Mouse (Mus musculus) gastrocnemius, adult 18-20 months (tissue): ENCODE measurements around the gene Sec31a. TPM values are rescaled to one million over a fixed set of nuclear protein-coding genes. Genes with fewer than 3 reads are reported as not detected.

ENCODE experiments used
- DNase-seq: peaks from one replicate; pipeline ENCODE4 v3.0.0; 2021; ENCODE audit warnings: low spot score
- total RNA-seq, 2 experiments: library from RNA; stranded (reverse); gene quantifications; 2 replicates each; pipeline ENCODE4 v1.2.3; 2021

Gene Sec31a
- total RNA-seq, 2 experiments from 2014 or later, result 57.6 to 64.1 TPM

- DNase-seq, result no peak
Measured at GRCm38 (mm10) chr5:100410281-100410680, 5.8 kb downstream of the Sec31a start.

GRCm38 (mm10) chr5:100408485-100408884, 7.5 kb downstream of the Sec31a start:
- DNase-seq, result no peak

- no peak for DNase-seq
Measured at GRCm38 (mm10) chr5:100396753-100397152, 19.3 kb downstream of the Sec31a start.

- no peak for DNase-seq
Measured at GRCm38 (mm10) chr5:100393681-100394080, 22.4 kb downstream of the Sec31a start.

- no peak for DNase-seq
Measured at GRCm38 (mm10) chr5:100392436-100392955, 23.5 kb downstream of the Sec31a start.

- no peak for DNase-seq
Measured at GRCm38 (mm10) chr5:100383782-100384510, 32.1 kb downstream of the Sec31a start.

- DNase-seq, result no peak
Measured at GRCm38 (mm10) chr5:100381094-100381493, 34.9 kb downstream of the Sec31a start.

- DNase-seq, result no peak
Measured at GRCm38 (mm10) chr5:100380277-100380676, 35.8 kb downstream of the Sec31a start.

GRCm38 (mm10) chr5:100378981-100379380, 37.1 kb downstream of the Sec31a start:
- DNase-seq, result peak; percentile 35

- no peak for DNase-seq
Measured at GRCm38 (mm10) chr5:100378211-100378610, 37.8 kb downstream of the Sec31a start.

GRCm38 (mm10) chr5:100377376-100377775, 38.7 kb downstream of the Sec31a start:
- DNase-seq, result no peak

- DNase-seq, result no peak
Measured at GRCm38 (mm10) chr5:100374703-100375102, 41.3 kb downstream of the Sec31a start.

GRCm38 (mm10) chr5:100373952-100374351, 42.1 kb downstream of the Sec31a start:
- DNase-seq, result peak; percentile 24

GRCm38 (mm10) chr5:100370919-100371318, 45.1 kb downstream of the Sec31a start:
- no peak for DNase-seq

- no peak for DNase-seq
Measured at GRCm38 (mm10) chr5:100369825-100370459, 46.1 kb downstream of the Sec31a start.

GRCm38 (mm10) chr5:100369093-100369492, 46.9 kb downstream of the Sec31a start:
- DNase-seq, result peak; percentile 26

GRCm38 (mm10) chr5:100368527-100368926, 47.5 kb downstream of the Sec31a start:
- DNase-seq, result no peak

- DNase-seq, result no peak
Measured at GRCm38 (mm10) chr5:100367051-100367450, 49.0 kb downstream of the Sec31a start.

- no peak for DNase-seq
Measured at GRCm38 (mm10) chr5:100360296-100360695, 55.7 kb downstream of the Sec31a start.

- DNase-seq, result no peak
Measured at GRCm38 (mm10) chr5:100358334-100358733, 57.7 kb downstream of the Sec31a start.

- no peak for DNase-seq
Measured at GRCm38 (mm10) chr5:100354644-100355043, 61.4 kb downstream of the Sec31a start.

GRCm38 (mm10) chr5:100352986-100353848, 62.8 kb downstream of the Sec31a start:
- DNase-seq, result no peak
